Mouse (Mus musculus) bone marrow, adult 2 months (tissue): ENCODE data around the gene 2900026A02Rik.

Experiments used
- CTCF ChIP-seq: fragments of 200-500 bp; IDR thresholded peaks from 2 replicates; pipeline ENCODE4 v1.5.1; 2011; ENCODE audit warnings: low read length, control low read depth; ENCODE audit not compliant: control insufficient read depth, insufficient read depth
- POLR2A ChIP-seq: fragments of 200-500 bp; IDR thresholded peaks from 2 replicates; pipeline ENCODE4 v1.6.1; 2011; ENCODE audit warnings: low read depth, mild to moderate bottlenecking, control low read depth, low read length, borderline replicate concordance; ENCODE audit not compliant: control insufficient read depth

GRCm38 (mm10) chr5:113223888-113224287 lies 2.9 kb upstream of the 2900026A02Rik start:
- TF ChIP-seq POLR2A (no peak), CTCF (no peak)
